Mouse (Mus musculus): ENCODE measurements around the gene Axin2. TPM values are rescaled to one million over a fixed set of nuclear protein-coding genes. Genes with fewer than 3 reads are reported as not detected.

Axin2 gene
- total and polyA plus RNA-seq, 2 experiments from 2014 or later: 6.0 to 38.0 TPM

- H3K4me1 ChIP-seq (ENCODE audit: insufficient read depth, low read length): peaks cover 39% of the 10 kb centered on the region
- H3K36me3 ChIP-seq (ENCODE audit: insufficient read depth, low read length): peaks cover 23% of the 10 kb centered on the region; the same call in 1 of the 2 replicates
- H3K9ac ChIP-seq (replicated peaks; ENCODE audit: low read length): 0 out of 2 replicates have a peak overlapping the region, but pooled peaks have one; percentile 13
- no peak for TF ChIP-seq CTCF (IDR thresholded peaks at IDR 0.05; ENCODE audit: low read depth)
- WGBS: 51% methylated on average over 9 of the region's 9 CpGs
- no peaks in the 10 kb centered on the region for H3K27me3 ChIP-seq (ENCODE audit: insufficient read depth, low read length)
- H3K4me2 ChIP-seq (ENCODE audit: low read depth, low read length): no peak overlapping the region
- ATAC-seq (no peak), DNase-seq (ENCODE audit: low spot score) (no peak)
- no peak overlapping the region for H3K4me3 ChIP-seq (ENCODE audit: low read length)
- H3K27ac ChIP-seq: peak overlapping the region; percentile 59
- no peaks in the 10 kb centered on the region for H3K9me3 ChIP-seq (ENCODE audit: low read length)
Observed at GRCm38 (mm10) chr11:108933835-108934234, 13.7 kb downstream of the Axin2 start.

GRCm38 (mm10) chr11:108935128-108935868 lies 15.1 kb downstream of the Axin2 start:
- no peaks in the 10 kb centered on the region for H3K27me3 ChIP-seq (ENCODE audit: insufficient read depth, low read length)
- peak; percentile 75 for DNase-seq (ENCODE audit: low spot score)
- peak; percentile 87 for ATAC-seq
- H3K9me3 ChIP-seq (ENCODE audit: low read length): no peaks in the 10 kb centered on the region
- H3K4me1 ChIP-seq (ENCODE audit: insufficient read depth, low read length): peaks cover 25% of the 10 kb centered on the region
- no peak overlapping the region for H3K4me3 ChIP-seq (ENCODE audit: low read length)
- no peak for TF ChIP-seq CTCF (IDR thresholded peaks at IDR 0.05; ENCODE audit: low read depth)
- H3K36me3 ChIP-seq (ENCODE audit: insufficient read depth, low read length): peaks cover 23% of the 10 kb centered on the region; the same call in 1 of the 2 replicates
- H3K27ac ChIP-seq: peak overlapping the region; percentile 59
- no peak overlapping the region for H3K4me2 ChIP-seq (ENCODE audit: low read depth, low read length)
- 16% methylated on average over 15 of the region's 18 CpGs for WGBS
- H3K9ac ChIP-seq (replicated peaks; ENCODE audit: low read length): no peak overlapping the region

- no peak overlapping the region for H3K4me3 ChIP-seq (ENCODE audit: low read length)
- peaks cover 22% of the 10 kb centered on the region; the same call in 1 of the 2 replicates for H3K36me3 ChIP-seq (ENCODE audit: insufficient read depth, low read length)
- H3K9ac ChIP-seq (replicated peaks; ENCODE audit: low read length): no peak overlapping the region
- H3K27me3 ChIP-seq (ENCODE audit: insufficient read depth, low read length): no peaks in the 10 kb centered on the region
- H3K4me1 ChIP-seq (ENCODE audit: insufficient read depth, low read length): peaks cover 17% of the 10 kb centered on the region
- H3K9me3 ChIP-seq (ENCODE audit: low read length): no peaks in the 10 kb centered on the region
- no peak overlapping the region for H3K4me2 ChIP-seq (ENCODE audit: low read depth, low read length)
- peak overlapping the region; percentile 59 for H3K27ac ChIP-seq
- no peak for DNase-seq (ENCODE audit: low spot score)
- no peak for TF ChIP-seq CTCF (IDR thresholded peaks at IDR 0.05; ENCODE audit: low read depth)
- WGBS: 43% methylated on average over 18 of the region's 18 CpGs
- no peak for ATAC-seq
Observed at GRCm38 (mm10) chr11:108936016-108936792, 16.1 kb downstream of the Axin2 start.

- H3K9me3 ChIP-seq (ENCODE audit: low read length): no peaks in the 10 kb centered on the region
- H3K9ac ChIP-seq (replicated peaks; ENCODE audit: low read length): no peak overlapping the region; the same call in 1 of the 2 replicates
- H3K4me3 ChIP-seq (ENCODE audit: low read length): no peak overlapping the region
- H3K27me3 ChIP-seq (ENCODE audit: insufficient read depth, low read length): no peaks in the 10 kb centered on the region
- peak overlapping the region; percentile 4; the same call in 1 of the 2 replicates for H3K4me2 ChIP-seq (ENCODE audit: low read depth, low read length)
- peaks cover 12% of the 10 kb centered on the region for H3K4me1 ChIP-seq (ENCODE audit: insufficient read depth, low read length)
- peak; percentile 74 for DNase-seq (ENCODE audit: low spot score)
- ATAC-seq: peak; percentile 39; the same call in 1 of the 2 replicates
- H3K27ac ChIP-seq: peak overlapping the region; percentile 77
- 14% methylated on average over 19 of the region's 19 CpGs for WGBS
- TF ChIP-seq CTCF (IDR thresholded peaks at IDR 0.05; ENCODE audit: low read depth): no peak
- peaks cover 38% of the 10 kb centered on the region for H3K36me3 ChIP-seq (ENCODE audit: insufficient read depth, low read length)
Observed at GRCm38 (mm10) chr11:108940655-108941412, 20.7 kb downstream of the Axin2 start.

- Histone ChIP-seq H3K4me2 (ENCODE audit: low read depth, low read length) (no peak overlapping the region), H3K36me3 (ENCODE audit: insufficient read depth, low read length) (peaks cover 45% of the 10 kb centered on the region), H3K4me1 (ENCODE audit: insufficient read depth, low read length) (peaks cover 4% of the 10 kb centered on the region; the same call in 1 of the 2 replicates), H3K27me3 (ENCODE audit: insufficient read depth, low read length) (no peaks in the 10 kb centered on the region), H3K4me3 (ENCODE audit: low read length) (no peak overlapping the region), H3K27ac (peak overlapping the region; percentile 77), H3K9me3 (ENCODE audit: low read length) (no peaks in the 10 kb centered on the region), H3K9ac (replicated peaks; ENCODE audit: low read length) (0 out of 2 replicates have a peak overlapping the region, but pooled peaks have one; percentile 28)
- peak; percentile 41; the same call in 1 of the 2 replicates for ATAC-seq
- DNase-seq (ENCODE audit: low spot score): no peak
- no peak for TF ChIP-seq CTCF (IDR thresholded peaks at IDR 0.05; ENCODE audit: low read depth)
- WGBS: 73% methylated on average over 18 of the region's 18 CpGs
Observed at GRCm38 (mm10) chr11:108941836-108942235, 21.7 kb downstream of the Axin2 start.

- Histone ChIP-seq H3K27ac (no peak overlapping the region), H3K4me3 (ENCODE audit: low read length) (no peak overlapping the region), H3K4me2 (ENCODE audit: low read depth, low read length) (no peak overlapping the region), H3K27me3 (ENCODE audit: insufficient read depth, low read length) (no peaks in the 10 kb centered on the region), H3K9me3 (ENCODE audit: low read length) (no peaks in the 10 kb centered on the region), H3K36me3 (ENCODE audit: insufficient read depth, low read length) (peaks cover 45% of the 10 kb centered on the region), H3K4me1 (ENCODE audit: insufficient read depth, low read length) (peaks cover 7% of the 10 kb centered on the region; the same call in 1 of the 2 replicates), H3K9ac (replicated peaks; ENCODE audit: low read length) (no peak overlapping the region)
- no peak for DNase-seq (ENCODE audit: low spot score)
- no peak for TF ChIP-seq CTCF (IDR thresholded peaks at IDR 0.05; ENCODE audit: low read depth)
- 80% methylated on average over 11 of the region's 11 CpGs for WGBS
- no peak for ATAC-seq
Observed at GRCm38 (mm10) chr11:108943741-108944140, 23.6 kb downstream of the Axin2 start.

Measured in hindbrain, postnatal 0 days (tissue).